In the genomic region with DNA sequence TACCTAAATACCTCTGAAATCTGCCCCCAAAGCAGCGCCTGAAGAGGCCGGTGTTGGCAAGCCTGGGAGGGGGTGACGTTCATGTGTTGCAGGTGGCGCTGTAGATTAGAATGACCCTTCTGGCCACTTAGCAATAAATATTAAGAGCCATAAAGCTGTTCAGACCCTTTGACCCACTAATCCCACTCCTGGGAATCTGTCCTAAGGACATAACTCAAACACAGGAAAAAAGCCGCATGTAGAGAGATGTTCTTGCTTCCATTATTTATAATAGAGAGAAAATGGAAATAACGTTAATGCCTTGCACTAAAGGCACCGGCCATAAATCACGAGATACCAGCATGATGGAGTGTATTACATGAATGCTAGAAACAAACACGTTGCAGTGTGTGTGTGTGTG, we compare ENCODE assay signal across 22 mouse cellular contexts. TPM values are rescaled to one million over a fixed set of nuclear protein-coding genes. Genes with fewer than 3 reads are reported as not detected.
DNase-seq lines count a peak whose midpoint lies in the region; ATAC-seq lines count a peak whose summit lies in the region.
"Had no signal": no experiment of that assay in that cellular context is flagged by ENCODE, and none has a peak within 500 bp of the region (broad histone marks: within the 10 kb centered on the region; RNA-seq: fewer than 3 reads in every experiment).

No protein-coding gene starts in this region.

- ATAC-seq in erythroblast, adult 5-6 weeks (replicated peaks; ENCODE audit: low FRiP score, poor library complexity, severe bottlenecking), result no peak
- ATAC-seq: intestine, embryonic 15.5 days; liver, embryonic 12.5 days; midbrain, embryonic 13.5 days had no signal

- peak; percentile 8 for DNase-seq in kidney, adult 9 months
- no peak for DNase-seq in kidney, adult 8-10 months
- peak; percentile 47 for DNase-seq in embryo, embryonic 10 days (ENCODE audit: low spot score)
- DNase-seq in forelimb bud, embryonic 11.5 days (ENCODE audit: low read depth, low spot score), result peak; percentile 66
- DNase-seq in kidney, postnatal 4 days, result peak; percentile 18 to 35
- no peak for DNase-seq in retina, embryonic 14.5 days (ENCODE audit: low spot score)
- no peak for DNase-seq in lung, postnatal 4 days
- DNase-seq: adrenal gland, postnatal 10 days; cerebellum, adult 2 months; cerebellum, postnatal 25 days; gastrocnemius, adult 2 months; heart, postnatal 4 days; layer of hippocampus, postnatal 36 days; lung, adult 18-20 months; lung, postnatal 10 days; right cerebral cortex, postnatal 14 days; spleen, adult 18-20 months; thymus, postnatal 25 days had no signal

RNA-seq across cellular contexts. Expression of gene Polr2m, which starts 41.7 kb away (rescaled TPM):
- total RNA-seq in erythroblast, adult 5-6 weeks (2015; ENCODE audit: low replicate concordance), result 20.1 and 21.1 TPM in 2 replicates
- 28.3 and 36.2 TPM in 2 replicates for total RNA-seq in erythroblast, adult 5-6 weeks (2017; ENCODE audit: low replicate concordance)

Comparison
In these comparisons a context has a peak if more than half of its experiments do, and no peak if none do; other contexts are left out.
1. DNase-seq: peak in kidney, adult 9 months (single experiment), embryo, embryonic 10 days (single experiment), forelimb bud, embryonic 11.5 days (single experiment) and kidney, postnatal 4 days (2 of 2); none in kidney, adult 8-10 months (0 of 2), retina, embryonic 14.5 days (single experiment) and lung, postnatal 4 days (0 of 2).